Mouse (Mus musculus) thymus, adult 18-20 months (tissue): ENCODE measurements around the gene Shkbp1.

Source experiments
- DNase-seq, 2 experiments: peaks; one replicate each; pipeline ENCODE4 v3.0.0; 2022; ENCODE audit warnings: mixed read lengths in 2 of 2

Shkbp1 gene

DNA sequence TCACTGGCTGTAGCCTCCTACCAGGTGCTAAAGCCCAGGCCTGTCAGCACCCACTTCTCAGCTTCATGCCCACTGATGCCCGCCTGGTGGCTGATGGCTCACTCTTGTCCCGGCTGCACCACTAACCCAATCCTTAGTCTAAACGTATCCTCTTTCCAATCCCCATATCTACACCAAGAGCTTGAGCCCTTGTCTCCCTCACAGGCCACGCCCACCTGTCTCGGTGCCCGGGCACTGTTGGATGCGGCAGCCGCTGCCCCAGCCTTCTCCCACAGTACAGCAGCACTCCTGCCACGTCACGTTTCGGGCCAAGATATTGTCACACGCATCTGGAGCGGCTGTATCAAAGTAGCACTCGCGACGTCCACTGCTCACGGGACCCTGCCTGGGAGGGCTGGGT, 45.5 kb downstream of the Shkbp1 start:
- DNase-seq = no peak

DNA sequence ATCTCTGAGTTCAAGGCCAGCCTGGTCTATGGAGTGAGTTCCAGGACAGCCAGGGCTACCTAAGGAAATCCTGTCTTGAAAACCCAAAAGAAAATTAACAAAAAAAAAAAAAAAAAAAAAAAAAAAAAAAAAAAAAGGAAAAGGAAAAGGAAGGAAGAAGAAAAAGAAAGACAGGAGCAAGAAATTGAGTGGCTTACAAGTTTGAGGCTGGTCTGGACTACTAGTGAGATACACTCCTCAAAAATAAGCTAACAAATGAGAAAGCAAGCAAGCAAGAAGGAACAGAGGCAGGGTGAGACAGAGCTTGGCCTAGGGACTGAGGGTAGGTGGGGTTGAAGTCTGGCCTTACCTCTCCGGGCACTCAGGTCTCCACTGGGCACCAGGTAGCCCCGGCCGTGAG, 46.0 kb downstream of the Shkbp1 start:
- no peak for DNase-seq

DNA sequence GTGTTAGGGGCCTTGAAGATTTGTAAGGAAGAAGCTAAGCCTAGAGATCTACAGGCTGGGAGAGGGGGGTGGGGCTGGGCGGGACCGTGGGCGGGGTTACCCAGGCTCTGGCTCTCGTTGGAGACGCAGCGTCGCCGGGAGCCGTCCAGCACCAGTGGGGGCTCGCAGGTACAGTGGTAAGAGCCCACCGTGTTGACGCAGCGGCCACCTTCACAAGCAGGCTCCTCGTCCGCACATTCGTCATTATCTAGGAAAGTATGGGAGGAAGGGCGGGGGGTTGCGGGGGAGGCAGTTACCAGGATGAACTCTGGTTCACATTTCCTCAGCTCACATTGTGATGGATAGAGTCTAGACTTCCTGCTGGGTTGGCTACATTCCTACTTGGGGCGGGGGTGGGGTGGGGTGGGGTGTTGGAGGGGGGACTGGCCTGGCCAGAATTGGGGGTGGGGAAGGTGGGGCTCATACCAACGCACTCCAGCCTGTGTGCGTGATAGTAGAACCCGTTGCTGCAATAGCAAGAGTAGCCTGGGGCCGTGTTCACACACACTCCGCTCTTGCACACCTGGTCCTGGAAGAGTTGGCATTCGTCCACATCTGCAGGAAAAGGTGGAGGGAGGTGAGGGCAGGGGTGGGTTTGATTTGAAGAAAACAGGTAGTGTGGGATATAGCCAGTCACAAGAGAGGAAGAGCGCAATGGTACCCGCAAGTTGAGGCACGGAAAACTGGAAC, 46.8 kb downstream of the Shkbp1 start:
- DNase-seq = no peak

DNA sequence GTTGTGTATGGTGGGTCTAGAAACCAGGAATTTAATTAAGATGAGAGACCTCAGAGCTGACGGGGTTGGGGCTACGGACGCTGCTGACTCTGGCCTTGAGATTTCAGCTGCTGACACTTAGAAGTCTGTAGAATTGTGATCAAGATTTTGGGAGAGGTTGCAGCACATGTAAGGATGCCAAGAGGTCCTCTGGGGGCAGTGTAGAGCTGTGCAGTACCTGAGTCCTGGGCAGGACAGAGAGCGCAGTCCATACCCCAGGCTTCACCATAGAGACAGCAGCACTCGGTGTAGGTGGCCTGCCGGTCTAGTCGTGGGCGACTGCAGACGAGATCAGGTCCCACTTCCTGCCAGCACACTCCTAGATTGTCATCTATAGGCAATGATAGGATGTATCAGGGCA, 48.3 kb downstream of the Shkbp1 start:
- no peak for DNase-seq

DNA sequence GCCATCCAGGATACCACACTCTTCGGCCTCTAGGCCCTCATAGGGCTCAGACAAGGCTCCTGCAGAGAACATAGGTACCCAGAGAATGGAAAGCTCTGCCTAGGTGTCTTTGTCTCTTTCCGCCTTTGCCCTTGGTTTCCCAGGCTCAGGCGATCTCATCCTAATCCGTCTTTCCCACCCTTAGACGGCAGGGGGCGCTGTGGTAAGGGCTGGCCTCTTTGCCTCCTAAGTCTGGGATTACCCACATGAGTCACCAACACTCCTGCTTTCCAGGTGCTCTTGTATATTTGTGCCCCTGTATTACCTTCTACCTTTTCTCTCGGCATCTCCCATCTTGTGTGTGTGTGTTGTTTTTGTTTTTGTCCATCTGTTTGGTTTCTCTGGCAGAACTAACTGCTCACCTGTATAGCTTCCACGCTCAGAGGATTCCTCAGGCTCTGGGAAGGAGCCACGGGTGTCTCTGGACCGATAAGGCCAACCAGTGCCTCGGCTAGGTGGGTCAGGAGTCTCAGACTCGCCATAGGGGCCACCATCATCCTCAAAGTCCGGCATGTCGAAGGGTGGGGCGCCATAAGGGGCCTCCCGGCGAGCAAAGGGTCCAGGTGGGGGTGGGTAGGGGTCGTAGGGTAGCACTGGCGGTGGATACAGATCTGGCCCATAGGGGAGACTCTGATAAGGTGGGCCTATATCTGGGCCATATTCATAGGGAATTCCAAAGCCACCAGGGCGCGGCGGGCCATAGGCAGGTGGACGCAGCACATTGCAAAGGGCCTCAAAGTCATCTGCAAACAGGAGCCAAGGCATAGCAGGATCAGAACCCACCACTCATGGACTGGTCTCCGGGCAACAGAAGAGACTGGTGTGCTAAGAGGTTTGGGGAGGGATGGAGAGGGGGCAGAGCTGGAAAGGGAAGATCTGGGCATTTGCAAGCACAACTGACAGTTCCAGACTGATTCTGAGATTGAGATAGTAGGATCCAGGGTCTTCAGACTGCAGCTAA, 49.4 kb downstream of the Shkbp1 start:
- DNase-seq = no peak

DNA sequence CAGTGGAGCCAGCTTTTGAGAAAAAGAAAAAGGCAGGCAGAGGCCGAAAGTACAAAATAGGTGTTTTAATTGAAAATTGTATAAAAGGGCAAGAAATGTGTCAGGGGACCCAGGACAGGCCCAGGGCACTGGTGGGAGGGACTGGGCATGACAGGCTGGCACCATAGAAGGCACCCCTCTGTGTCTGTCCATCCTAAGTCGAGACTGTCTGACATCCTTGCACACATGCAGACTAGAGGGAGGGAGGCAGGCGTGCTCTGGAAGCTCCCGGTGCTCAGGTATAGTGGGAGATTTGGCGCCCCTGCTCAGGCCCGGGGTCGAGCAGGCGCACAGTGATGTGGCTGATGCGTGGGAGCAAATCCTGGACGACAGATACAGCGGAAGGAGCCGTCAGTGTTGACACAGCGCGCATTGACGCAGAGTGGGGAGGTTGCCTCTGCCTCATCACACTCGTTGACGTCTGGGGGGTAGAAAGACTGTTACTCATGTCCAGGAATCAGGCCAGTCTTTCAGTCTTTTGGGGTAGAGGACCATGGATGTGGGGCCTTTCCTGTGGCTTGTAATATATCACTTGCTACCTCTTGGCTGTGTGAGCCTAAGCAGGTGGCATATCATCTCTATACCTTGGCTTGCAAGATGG, 50.6 kb downstream of the Shkbp1 start:
- no peak for DNase-seq

DNA sequence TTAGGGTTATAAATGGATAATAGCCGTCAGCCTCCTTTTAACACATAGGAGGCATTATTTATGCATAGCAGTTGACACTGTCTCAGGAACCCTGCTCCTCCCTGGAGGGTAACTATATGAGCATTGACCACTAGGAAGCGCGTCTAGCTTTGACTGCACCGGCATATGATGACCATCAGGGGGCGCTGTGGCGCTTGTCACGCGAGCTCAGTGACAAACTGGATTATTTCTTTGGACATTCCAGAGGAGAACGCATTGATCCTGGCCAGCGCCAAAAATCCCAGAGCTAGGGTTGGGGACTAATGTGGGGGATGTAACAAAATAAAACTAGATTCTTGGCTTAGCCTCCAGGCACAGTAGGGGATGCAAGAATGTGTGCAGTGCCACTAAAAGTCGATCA, 53.6 kb downstream of the Shkbp1 start:
- DNase-seq = no peak

DNA sequence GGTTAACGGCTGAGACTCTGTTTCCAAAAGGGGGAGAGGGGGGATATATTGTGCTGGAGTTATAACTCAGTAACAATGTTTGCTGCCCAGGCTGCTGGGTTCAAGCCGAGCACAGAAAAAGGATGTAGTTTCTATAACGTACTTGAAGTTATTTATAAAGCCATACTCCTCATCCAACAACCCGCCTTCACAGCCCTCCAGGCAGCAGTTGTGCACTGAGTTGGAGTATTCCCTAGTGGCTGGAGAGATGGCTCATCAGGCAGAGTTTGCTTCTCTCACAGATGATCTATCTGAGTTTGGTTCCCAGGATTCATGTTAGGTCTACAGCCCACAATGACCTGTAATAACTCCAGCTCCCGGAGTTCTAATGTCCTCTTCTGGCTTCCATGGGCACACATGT, 55.0 kb downstream of the Shkbp1 start:
- DNase-seq = no peak

DNA sequence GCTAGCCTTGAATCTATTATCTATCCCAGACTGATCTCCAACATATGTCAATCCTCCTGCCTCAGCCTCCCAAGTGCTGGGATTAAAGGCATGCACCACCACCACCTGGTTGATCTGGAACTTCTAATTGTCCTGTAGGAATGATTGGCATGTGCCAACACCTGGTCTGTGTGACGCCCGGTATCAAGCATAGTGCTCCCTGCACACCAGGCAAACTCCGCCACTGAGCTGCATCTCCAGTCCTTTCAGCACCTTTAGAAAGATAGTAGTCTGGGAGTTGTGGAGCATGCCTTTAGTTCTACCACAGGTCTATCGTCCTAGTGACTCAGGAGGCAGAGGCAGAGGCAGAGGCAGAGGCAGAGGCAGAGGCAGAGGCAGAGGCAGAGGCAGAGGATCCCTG, 55.5 kb downstream of the Shkbp1 start:
- DNase-seq = no peak

DNA sequence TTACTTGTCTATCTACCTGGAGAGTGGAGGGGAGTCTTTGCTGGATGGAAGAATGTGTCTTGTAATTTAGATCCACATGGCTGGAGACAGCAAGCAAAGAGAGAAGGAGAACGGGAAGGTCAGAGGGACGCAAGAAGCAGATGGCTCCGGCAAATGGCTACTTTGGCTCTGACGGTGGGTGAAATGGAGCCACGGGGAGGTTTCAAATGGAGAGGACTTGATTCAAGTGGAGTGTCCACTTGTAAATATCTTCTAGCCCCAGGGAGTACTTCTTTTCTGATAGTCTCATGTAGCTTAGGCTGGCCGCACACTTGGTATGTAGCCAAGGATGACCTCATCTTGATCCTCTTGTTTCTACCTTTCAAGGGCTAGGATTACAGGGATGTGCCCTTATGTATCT, 57.0 kb downstream of the Shkbp1 start:
- no peak for DNase-seq

DNA sequence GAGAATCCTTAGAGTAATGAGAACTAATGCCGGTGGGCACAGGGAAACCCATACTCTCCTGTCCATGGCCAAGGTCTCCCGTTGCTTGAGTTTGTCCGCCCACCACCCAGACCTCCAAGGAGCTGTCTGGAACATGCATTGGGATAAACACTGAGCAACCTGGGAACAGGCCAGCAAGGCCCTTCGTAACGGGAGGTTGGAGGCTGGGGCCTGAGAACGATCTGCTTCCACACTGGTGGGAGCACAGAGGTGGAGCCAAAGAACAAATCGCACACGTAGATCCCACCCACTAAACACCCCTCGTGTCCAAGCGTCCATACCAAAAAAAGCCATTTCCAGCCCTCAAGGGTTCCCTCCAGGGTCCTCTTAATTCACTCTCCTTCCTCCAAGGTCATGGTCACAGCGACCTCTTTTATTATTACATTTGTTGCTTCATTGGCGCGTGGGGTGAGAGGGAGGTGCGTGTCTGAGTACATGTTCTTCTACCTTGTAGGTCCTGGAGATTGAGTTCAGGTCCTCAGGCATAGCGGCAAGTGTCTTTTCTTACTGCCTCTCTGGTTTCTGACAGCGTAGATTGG, 57.7 kb downstream of the Shkbp1 start:
- no peak for DNase-seq

DNA sequence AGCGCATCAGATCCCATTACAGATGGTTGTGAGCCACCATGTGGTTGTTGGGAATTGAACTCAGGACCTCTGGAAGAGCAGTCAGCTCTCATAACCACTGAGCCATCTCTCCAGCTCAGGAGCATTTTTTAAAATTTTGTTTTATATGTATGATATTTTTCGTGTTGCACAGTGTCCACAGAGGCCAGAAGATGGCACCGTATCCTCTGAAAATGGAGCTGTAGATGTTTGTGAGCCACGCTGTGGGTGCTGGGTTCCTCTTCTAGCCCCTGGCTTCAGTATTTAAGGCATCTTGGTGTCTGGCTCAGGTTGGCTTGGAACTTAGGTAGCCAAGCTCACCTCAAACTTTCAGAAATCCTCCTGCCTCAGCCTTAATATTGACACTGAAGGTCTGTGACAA, 59.3 kb downstream of the Shkbp1 start:
- no peak for DNase-seq

DNA sequence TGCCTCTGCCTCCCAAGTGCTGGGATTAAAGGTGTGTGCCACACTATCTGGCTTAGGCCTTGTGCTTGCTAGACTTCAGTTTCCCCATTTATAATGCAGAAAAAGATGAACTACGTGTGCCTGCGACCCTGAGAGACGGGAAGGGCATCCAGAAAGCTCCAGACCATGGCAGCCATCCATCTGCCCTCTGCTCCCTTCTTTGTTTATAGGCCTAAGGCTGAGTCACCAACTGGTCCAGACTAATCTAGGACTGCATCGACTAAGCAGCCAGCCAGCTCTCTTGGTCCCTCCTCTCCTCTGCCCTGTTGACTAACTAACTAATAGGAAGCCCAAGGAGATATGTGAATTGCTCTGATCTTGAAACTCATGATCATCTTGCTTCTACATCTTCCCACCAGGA, 59.9 kb downstream of the Shkbp1 start:
- DNase-seq = no peak
